Mouse (Mus musculus) cerebellum, adult 11 months (tissue): ENCODE measurements around the gene U2af1.
A peak's percentile ranks its signal among the peaks of the same experiment; 100 is the strongest.
"Not testable (repeated sequence)": the region's sequence is repeated elsewhere in the genome, so short reads cannot be mapped to it uniquely, and the experiment has no call there.

Source experiments
- DNase-seq: peaks from one replicate; pipeline ENCODE4 v3.0.0; 2022

U2af1 gene

DNA sequence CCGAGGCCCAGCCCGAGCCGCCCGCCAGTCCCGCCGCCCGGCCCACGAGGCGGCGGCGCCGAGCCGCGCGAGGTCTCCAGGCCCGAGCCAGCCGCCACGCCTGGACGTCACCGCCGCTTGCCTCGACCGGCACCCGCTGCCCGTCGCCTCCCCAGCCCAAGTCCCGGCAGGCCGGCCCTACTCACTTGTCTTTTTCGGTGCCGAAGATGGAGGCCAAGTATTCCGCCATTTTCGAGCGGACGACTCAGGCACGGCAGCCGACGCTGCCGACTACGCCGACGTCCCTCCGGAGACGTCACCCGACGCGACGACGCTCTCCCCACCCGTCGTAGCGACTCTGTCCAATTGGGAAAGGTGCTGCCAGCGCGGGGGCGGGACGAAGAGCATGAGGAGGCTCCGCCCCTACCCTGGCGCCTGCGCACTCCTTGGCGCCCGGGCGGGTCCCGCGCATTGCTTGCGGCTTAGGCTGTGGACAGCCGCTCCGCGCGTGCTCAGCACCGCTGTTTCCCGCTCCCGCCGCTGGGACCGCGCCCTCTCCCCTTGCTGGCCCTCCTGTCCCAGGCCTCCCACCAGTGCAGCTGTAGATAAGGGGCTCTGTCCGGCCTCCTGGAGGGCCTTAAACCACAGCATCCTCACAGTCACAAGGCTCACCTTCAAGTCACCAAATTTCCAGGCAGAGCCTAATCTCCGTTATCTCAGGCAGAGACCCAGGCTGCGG is at the start of gene U2af1:
Gene U2af1 (minus strand): TSS at position 425 of the 718 bp plus-strand sequence.
- peak; percentile 98 for DNase-seq

DNA sequence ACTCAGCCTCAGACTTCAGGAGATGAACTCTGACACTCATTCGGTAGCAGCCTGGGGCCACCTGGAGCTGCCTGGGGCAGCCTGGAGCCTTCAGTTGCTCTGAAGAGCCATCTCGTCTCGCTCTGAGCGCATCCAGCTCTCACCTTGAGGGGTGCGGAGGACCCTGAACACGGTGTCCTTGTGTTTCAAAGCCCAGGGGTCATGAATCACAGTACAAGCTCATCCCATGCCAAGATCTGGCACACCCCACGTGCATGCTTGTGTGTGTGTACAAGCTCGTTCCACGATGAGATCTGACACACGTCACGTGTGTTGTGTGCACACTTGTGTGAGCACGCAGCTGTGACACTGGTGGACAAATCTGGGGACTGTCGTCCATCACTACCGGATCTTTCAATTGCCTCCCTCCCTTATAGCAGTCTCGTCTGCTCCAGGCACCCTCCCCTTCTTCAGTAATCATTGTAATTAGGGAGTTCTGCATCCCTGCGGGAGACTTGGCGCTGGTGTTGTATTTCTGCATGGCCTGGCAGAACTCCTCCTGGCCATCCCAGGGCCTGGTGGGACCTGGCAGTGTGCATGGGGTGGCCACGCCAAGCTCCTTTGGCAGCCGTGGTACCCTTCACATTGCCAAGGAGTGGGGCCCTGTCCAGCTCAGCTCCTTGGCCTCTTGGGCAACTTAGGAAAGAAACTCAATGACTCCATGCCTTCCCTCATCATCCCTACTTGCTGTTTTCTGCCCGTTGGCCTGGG is 46.8 kb upstream of the U2af1 start:
- peak; percentile 79 for DNase-seq

DNA sequence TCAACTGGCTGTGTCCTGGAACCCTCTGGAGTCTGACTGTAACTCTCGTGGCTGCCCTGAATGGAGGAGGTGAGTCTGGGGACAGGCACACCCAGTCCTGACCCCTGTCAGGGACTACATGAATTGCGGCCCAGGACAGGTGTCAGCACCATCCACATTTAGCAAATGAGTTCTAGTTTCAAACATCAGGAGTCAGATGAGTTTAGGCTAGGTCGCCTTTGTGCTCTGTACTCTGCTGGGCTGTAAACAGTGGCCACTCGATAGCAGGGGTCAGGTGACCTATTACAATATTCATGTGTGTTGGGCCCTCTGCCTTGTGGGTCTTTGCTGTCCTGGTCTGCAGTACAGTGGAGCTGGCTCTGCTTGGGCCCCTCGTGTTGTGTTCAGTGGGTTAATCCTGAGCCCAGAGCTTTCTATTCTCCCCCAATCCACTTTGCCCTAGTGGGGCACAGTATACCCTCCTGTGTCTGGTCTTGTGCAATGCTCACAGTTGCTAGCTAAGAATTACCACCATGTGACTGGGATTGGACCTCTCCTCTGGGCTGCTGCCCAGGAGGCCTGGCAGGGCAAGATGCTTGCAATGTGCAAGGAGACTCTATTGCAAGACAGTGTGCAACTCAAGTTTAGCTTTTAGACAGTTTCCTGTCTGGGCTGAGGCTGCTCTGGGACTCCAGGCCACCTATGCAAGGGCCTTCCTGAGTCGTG is 44.7 kb upstream of the U2af1 start:
- no peak for DNase-seq

- DNase-seq, result no peak
These were observed 39.7 kb upstream of the U2af1 start for GRCm38 (mm10) chr17:31698347-31698746.

GRCm38 (mm10) chr17:31695356-31695755 is 36.7 kb upstream of the U2af1 start:
- not testable (repeated sequence) for DNase-seq

GRCm38 (mm10) chr17:31694949-31695348 is 36.3 kb upstream of the U2af1 start:
- DNase-seq, result no peak

DNA sequence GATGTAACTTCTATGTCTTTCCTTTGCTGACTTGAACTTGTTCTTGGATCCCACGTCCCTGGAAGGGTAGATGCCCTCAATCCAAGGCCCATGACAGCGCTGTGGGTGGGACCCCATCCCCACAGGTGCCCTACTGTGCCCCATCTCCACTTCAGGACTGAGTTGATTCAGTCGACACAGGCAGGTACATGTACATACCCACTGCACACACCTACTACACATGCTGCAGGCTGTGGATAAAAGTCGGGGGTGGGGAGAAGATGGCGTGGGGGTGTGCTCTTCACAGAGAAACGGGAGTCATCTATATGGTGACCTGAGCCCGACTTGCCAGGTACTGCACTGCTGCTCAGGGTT is 35.3 kb upstream of the U2af1 start:
- no peak for DNase-seq

- DNase-seq, result peak; percentile 44
These were observed 34.8 kb upstream of the U2af1 start for GRCm38 (mm10) chr17:31693330-31694022.

- DNase-seq, result no peak
These were observed 34.2 kb upstream of the U2af1 start for GRCm38 (mm10) chr17:31692918-31693317.

- no peak for DNase-seq
These were observed 30.9 kb upstream of the U2af1 start for GRCm38 (mm10) chr17:31689606-31690005.

DNA sequence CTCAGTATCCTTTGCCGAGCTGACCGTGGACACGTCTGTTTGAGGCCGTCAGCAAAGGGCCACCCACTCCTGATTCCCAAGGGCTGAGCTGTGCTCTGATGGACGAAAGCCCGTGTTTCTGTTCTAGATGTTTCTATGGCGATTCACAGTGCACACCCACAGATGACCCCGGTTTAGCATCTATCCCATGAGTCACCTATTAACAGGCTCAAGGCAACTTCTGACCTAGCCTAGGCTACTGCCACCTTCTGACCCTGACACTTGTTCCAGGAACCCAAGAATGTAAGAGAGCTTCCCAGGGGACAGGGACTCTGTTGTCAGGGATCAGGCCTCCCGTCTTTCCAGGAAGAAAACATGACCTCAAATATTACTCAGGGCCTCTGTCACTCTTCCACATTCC is 29.4 kb upstream of the U2af1 start:
- no peak for DNase-seq

- DNase-seq, result no peak
These were observed 27.5 kb upstream of the U2af1 start for GRCm38 (mm10) chr17:31686225-31686564.

- DNase-seq, result peak; percentile 71
These were observed 27.0 kb upstream of the U2af1 start for GRCm38 (mm10) chr17:31685514-31686224.

- no peak for DNase-seq
These were observed 21.8 kb upstream of the U2af1 start for GRCm38 (mm10) chr17:31680450-31680849.

DNA sequence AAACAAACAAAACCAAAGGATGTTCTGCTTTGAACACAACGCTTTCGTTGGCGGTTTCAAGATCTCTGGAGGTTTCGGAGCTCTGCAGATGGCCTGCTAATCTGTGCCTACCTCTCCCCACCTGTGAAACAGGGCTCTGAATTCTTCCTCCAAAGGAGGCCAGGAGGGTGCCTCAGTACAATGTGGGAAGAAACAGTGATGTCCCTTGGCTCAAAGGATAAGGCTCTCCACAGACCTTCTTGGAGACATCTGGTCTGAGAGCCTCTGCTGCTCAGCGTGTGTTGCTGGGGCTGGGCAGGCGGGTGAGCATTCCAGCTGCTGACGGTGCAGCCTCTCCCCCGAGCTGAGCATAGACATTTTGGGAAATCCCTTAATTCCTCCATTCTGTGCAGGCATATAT is 18.8 kb upstream of the U2af1 start, which contains the start of gene Cryaa:
Gene Cryaa (plus strand): TSS at position 301 of the 400 bp plus-strand sequence.
- DNase-seq, result no peak

- DNase-seq, result no peak
These were observed 15.7 kb upstream of the U2af1 start for GRCm38 (mm10) chr17:31674426-31674825.

DNA sequence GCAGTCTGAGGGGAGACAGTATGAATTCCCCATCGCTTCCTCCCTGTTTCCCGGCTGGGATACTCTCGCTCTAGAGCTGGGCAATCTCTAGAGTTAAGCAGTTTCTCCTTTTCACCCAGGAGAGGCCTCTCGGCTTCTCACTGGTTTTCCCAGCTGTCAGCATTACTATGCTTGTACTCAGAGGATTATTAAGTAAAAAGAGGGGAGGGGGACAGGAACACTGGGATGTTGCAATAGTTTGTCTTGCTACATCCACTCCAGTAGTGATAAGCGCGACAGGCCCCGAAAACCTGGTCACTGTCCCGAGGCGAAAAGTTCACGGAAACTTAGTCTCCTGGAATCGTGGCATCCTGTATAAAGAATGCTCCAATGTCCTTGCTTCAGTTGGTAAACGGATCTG is 13.6 kb upstream of the U2af1 start:
- no peak for DNase-seq

GRCm38 (mm10) chr17:31671698-31672097 is 13.0 kb upstream of the U2af1 start:
- no peak for DNase-seq

DNA sequence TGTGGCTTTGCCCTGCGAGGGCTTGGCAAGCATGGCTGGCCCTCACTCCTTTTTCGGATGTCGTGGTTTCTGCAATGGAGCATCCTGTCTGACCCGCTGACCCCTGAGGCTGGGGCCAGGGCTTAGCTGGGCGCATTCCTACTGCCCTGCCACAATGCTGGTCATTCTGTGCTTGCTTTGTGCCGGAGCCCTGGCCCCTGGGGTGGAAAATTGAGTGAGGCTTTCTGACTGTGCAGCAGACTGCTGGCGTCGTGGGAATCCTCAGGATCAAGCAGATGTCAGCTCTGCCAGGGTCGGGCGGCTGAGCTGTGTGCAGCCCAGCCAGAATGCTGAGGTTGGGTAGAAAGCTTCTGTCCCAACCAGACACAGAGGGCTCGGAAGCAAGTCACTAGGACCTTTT is 11.5 kb upstream of the U2af1 start:
- DNase-seq, result no peak

- DNase-seq, result no peak
These were observed 9.6 kb upstream of the U2af1 start for GRCm38 (mm10) chr17:31668306-31668705.

DNA sequence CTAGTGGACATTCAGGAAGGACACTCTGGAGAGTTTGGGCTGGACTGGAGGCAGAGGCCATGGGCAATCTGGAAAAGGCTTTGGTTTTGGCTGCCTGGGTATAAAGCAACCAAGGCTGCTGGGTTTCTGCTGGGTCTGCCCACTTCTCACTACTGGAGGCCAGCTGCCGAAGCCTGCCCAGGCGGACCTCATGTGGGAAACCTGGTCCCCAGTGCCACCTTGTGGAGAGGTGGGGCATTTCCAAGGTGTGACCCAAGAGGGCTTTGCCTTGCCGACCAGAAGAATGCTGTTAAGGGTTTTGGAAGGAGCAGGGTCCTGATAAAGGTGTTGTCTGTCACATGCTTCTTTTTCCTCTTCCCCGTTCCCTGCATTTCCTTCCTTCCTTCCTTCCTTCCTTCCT is 6.1 kb upstream of the U2af1 start:
- peak; percentile 66 for DNase-seq

GRCm38 (mm10) chr17:31662855-31663254 is 4.2 kb upstream of the U2af1 start:
- DNase-seq, result no peak
